Mouse (Mus musculus): ENCODE measurements around the gene Nfe2. TPM values are rescaled to one million over a fixed set of nuclear protein-coding genes. Genes with fewer than 3 reads are reported as not detected.
"Not testable (repeated sequence)": the region's sequence is repeated elsewhere in the genome, so short reads cannot be mapped to it uniquely, and the experiment has no call there.

Gene Nfe2
- polyA plus RNA-seq, 1 experiment from 2014 or later = 7.2 TPM

- 79% methylated on average over 4 of the region's 4 CpGs for WGBS
- Histone ChIP-seq H3K4me2 (no peak overlapping the region), H3K27me3 (replicated peaks) (no peaks in the 10 kb centered on the region), H3K4me3 (no peak overlapping the region), H3K36me3 (no peaks in the 10 kb centered on the region), H3K9ac (no peak overlapping the region), H3K4me1 (peaks cover 8% of the 10 kb centered on the region), H3K27ac (replicated peaks) (no peak overlapping the region), H3K9me3 (no peaks in the 10 kb centered on the region)
- no peak for ATAC-seq (ENCODE audit: extremely low read depth, insufficient number of reproducible peaks, low FRiP score, low TSS enrichment)
These were observed 10.7 kb upstream of the Nfe2 start for GRCm38 (mm10) chr15:103268903-103269302.

GRCm38 (mm10) chr15:103264794-103265193 is 6.6 kb upstream of the Nfe2 start:
- H3K27me3 ChIP-seq (replicated peaks) = no peaks in the 10 kb centered on the region
- H3K9ac ChIP-seq = no peak overlapping the region
- no peak overlapping the region for H3K4me2 ChIP-seq
- no peaks in the 10 kb centered on the region for H3K36me3 ChIP-seq
- H3K27ac ChIP-seq (replicated peaks) = no peak overlapping the region
- ATAC-seq (ENCODE audit: extremely low read depth, insufficient number of reproducible peaks, low FRiP score, low TSS enrichment) = no peak
- no peak overlapping the region for H3K4me3 ChIP-seq
- peaks cover 5% of the 10 kb centered on the region for H3K4me1 ChIP-seq
- WGBS = 81% methylated on average over 2 of the region's 2 CpGs
- H3K9me3 ChIP-seq = no peaks in the 10 kb centered on the region

GRCm38 (mm10) chr15:103259989-103260388 is 1.8 kb upstream of the Nfe2 start:
- H3K9me3 ChIP-seq = no peaks in the 10 kb centered on the region
- ATAC-seq (ENCODE audit: extremely low read depth, insufficient number of reproducible peaks, low FRiP score, low TSS enrichment) = no peak
- H3K27me3 ChIP-seq (replicated peaks) = no peaks in the 10 kb centered on the region
- WGBS = 9% methylated on average over 1 of the region's 1 CpGs
- peaks cover 35% of the 10 kb centered on the region for H3K4me1 ChIP-seq
- no peak overlapping the region for H3K9ac ChIP-seq
- H3K4me2 ChIP-seq = no peak overlapping the region
- no peaks in the 10 kb centered on the region for H3K36me3 ChIP-seq
- H3K4me3 ChIP-seq = no peak overlapping the region
- no peak overlapping the region for H3K27ac ChIP-seq (replicated peaks)

GRCm38 (mm10) chr15:103259162-103259561 is 959 bp upstream of the Nfe2 start:
- peak overlapping the region; percentile 85 for H3K4me2 ChIP-seq
- no peak overlapping the region for H3K4me3 ChIP-seq
- WGBS = 83% methylated on average over 5 of the region's 5 CpGs
- peaks cover 41% of the 10 kb centered on the region for H3K4me1 ChIP-seq
- no peaks in the 10 kb centered on the region for H3K9me3 ChIP-seq
- H3K36me3 ChIP-seq = no peaks in the 10 kb centered on the region
- H3K27ac ChIP-seq (replicated peaks) = no peak overlapping the region
- no peak for ATAC-seq (ENCODE audit: extremely low read depth, insufficient number of reproducible peaks, low FRiP score, low TSS enrichment)
- no peaks in the 10 kb centered on the region for H3K27me3 ChIP-seq (replicated peaks)
- H3K9ac ChIP-seq = no peak overlapping the region

GRCm38 (mm10) chr15:103256210-103256986 is 1.8 kb downstream of the Nfe2 start:
- Histone ChIP-seq H3K9ac (no peak overlapping the region), H3K4me3 (peak overlapping the region; percentile 3; the same call in 1 of the 2 replicates), H3K4me1 (peaks cover 41% of the 10 kb centered on the region), H3K27ac (replicated peaks) (no peak overlapping the region), H3K36me3 (no peaks in the 10 kb centered on the region), H3K4me2 (peak overlapping the region; percentile 85), H3K27me3 (replicated peaks) (no peaks in the 10 kb centered on the region), H3K9me3 (no peaks in the 10 kb centered on the region)
- 85% methylated on average over 6 of the region's 6 CpGs for WGBS
- no peak for ATAC-seq (ENCODE audit: extremely low read depth, insufficient number of reproducible peaks, low FRiP score, low TSS enrichment)

GRCm38 (mm10) chr15:103255169-103255568 is 3.0 kb downstream of the Nfe2 start:
- peak overlapping the region; percentile 33 for H3K27ac ChIP-seq (replicated peaks)
- H3K4me2 ChIP-seq = peak overlapping the region; percentile 85
- H3K27me3 ChIP-seq (replicated peaks) = no peaks in the 10 kb centered on the region
- no peaks in the 10 kb centered on the region for H3K9me3 ChIP-seq
- peak overlapping the region; percentile 82 for H3K9ac ChIP-seq
- no peaks in the 10 kb centered on the region for H3K36me3 ChIP-seq
- under 1% methylated on average over 25 of the region's 25 CpGs for WGBS
- H3K4me1 ChIP-seq = peaks cover 40% of the 10 kb centered on the region
- H3K4me3 ChIP-seq = peak overlapping the region; percentile 53
- ATAC-seq (ENCODE audit: extremely low read depth, insufficient number of reproducible peaks, low FRiP score, low TSS enrichment) = peak; percentile 72

GRCm38 (mm10) chr15:103253352-103253751 is 4.9 kb downstream of the Nfe2 start:
- peak overlapping the region; percentile 85 for H3K4me2 ChIP-seq
- H3K27ac ChIP-seq (replicated peaks) = peak overlapping the region; percentile 66; the same call in 1 of the 2 replicates

GRCm38 (mm10) chr15:103252660-103253059 is 5.5 kb downstream of the Nfe2 start:
- Histone ChIP-seq H3K4me2 (peak overlapping the region; percentile 85), H3K27me3 (replicated peaks) (no peaks in the 10 kb centered on the region), H3K4me1 (peaks cover 23% of the 10 kb centered on the region), H3K27ac (replicated peaks) (peak overlapping the region; percentile 66), H3K9me3 (no peaks in the 10 kb centered on the region), H3K36me3 (peaks cover 19% of the 10 kb centered on the region), H3K4me3 (peak overlapping the region; percentile 53), H3K9ac (peak overlapping the region; percentile 56; the same call in 1 of the 2 replicates)
- no peak for ATAC-seq (ENCODE audit: extremely low read depth, insufficient number of reproducible peaks, low FRiP score, low TSS enrichment)
- WGBS = 75% methylated on average over 3 of the region's 3 CpGs

More at GRCm38 (mm10) chr15:103253352-103253751, 4.9 kb downstream of the Nfe2 start:
- ATAC-seq (ENCODE audit: extremely low read depth, insufficient number of reproducible peaks, low FRiP score, low TSS enrichment) = no peak
- H3K4me1 ChIP-seq = peaks cover 29% of the 10 kb centered on the region
- peak overlapping the region; percentile 47; the same call in 1 of the 2 replicates for H3K9ac ChIP-seq
- no peaks in the 10 kb centered on the region for H3K9me3 ChIP-seq
- H3K27me3 ChIP-seq (replicated peaks) = no peaks in the 10 kb centered on the region
- peak overlapping the region; percentile 53 for H3K4me3 ChIP-seq
- WGBS = 86% methylated on average over 1 of the region's 1 CpGs
- H3K36me3 ChIP-seq = peaks cover 12% of the 10 kb centered on the region

GRCm38 (mm10) chr15:103251595-103251994 is 6.6 kb downstream of the Nfe2 start:
- Histone ChIP-seq H3K9me3 (no peaks in the 10 kb centered on the region), H3K27ac (replicated peaks) (peak overlapping the region; percentile 66), H3K27me3 (replicated peaks) (no peaks in the 10 kb centered on the region), H3K36me3 (peaks cover 30% of the 10 kb centered on the region), H3K4me1 (peaks cover 17% of the 10 kb centered on the region), H3K4me2 (peak overlapping the region; percentile 85), H3K9ac (0 out of 2 replicates have a peak overlapping the region, but pooled peaks have one; percentile 48), H3K4me3 (peak overlapping the region; percentile 53)
- WGBS = 0% methylated on average over 1 of the region's 1 CpGs
- ATAC-seq (ENCODE audit: extremely low read depth, insufficient number of reproducible peaks, low FRiP score, low TSS enrichment) = peak; percentile 43; the same call in 1 of the 2 replicates

- no peak for ATAC-seq (ENCODE audit: extremely low read depth, insufficient number of reproducible peaks, low FRiP score, low TSS enrichment)
- H3K4me3 ChIP-seq = peak overlapping the region; percentile 53
- peak overlapping the region; percentile 85 for H3K4me2 ChIP-seq
These were observed 7.9 kb downstream of the Nfe2 start for GRCm38 (mm10) chr15:103250195-103250740.

GRCm38 (mm10) chr15:103249511-103249910 is 8.7 kb downstream of the Nfe2 start:
- 86% methylated on average over 6 of the region's 6 CpGs for WGBS
- not testable (repeated sequence) for H3K4me3 ChIP-seq; H3K9ac ChIP-seq; H3K9me3 ChIP-seq; ATAC-seq (ENCODE audit: extremely low read depth, insufficient number of reproducible peaks, low FRiP score, low TSS enrichment); H3K27ac ChIP-seq (replicated peaks); H3K27me3 ChIP-seq (replicated peaks)
- peak overlapping the region; percentile 4; the same call in 1 of the 2 replicates for H3K4me2 ChIP-seq
- peaks cover 49% of the 10 kb centered on the region for H3K36me3 ChIP-seq
- H3K4me1 ChIP-seq = peaks cover 16% of the 10 kb centered on the region

More at GRCm38 (mm10) chr15:103250195-103250740, 7.9 kb downstream of the Nfe2 start:
- no peak overlapping the region for H3K9ac ChIP-seq
- peaks cover 43% of the 10 kb centered on the region for H3K36me3 ChIP-seq
- peak overlapping the region; percentile 66; the same call in 1 of the 2 replicates for H3K27ac ChIP-seq (replicated peaks)
- WGBS = 10% methylated on average over 2 of the region's 2 CpGs
- H3K27me3 ChIP-seq (replicated peaks) = no peaks in the 10 kb centered on the region
- no peaks in the 10 kb centered on the region for H3K9me3 ChIP-seq
- peaks cover 18% of the 10 kb centered on the region for H3K4me1 ChIP-seq

Measured in heart, embryonic 13.5 days (tissue).